Mouse (Mus musculus) spleen, postnatal 36 days (tissue): ENCODE results near the gene Mlxip.

Experiments
- DNase-seq, 2 experiments: peaks; one replicate each; pipeline ENCODE4 v3.0.0; 2022; ENCODE audit warnings: low spot score in 2 of 2, mixed read lengths in 1 of 2

The Mlxip gene

DNA sequence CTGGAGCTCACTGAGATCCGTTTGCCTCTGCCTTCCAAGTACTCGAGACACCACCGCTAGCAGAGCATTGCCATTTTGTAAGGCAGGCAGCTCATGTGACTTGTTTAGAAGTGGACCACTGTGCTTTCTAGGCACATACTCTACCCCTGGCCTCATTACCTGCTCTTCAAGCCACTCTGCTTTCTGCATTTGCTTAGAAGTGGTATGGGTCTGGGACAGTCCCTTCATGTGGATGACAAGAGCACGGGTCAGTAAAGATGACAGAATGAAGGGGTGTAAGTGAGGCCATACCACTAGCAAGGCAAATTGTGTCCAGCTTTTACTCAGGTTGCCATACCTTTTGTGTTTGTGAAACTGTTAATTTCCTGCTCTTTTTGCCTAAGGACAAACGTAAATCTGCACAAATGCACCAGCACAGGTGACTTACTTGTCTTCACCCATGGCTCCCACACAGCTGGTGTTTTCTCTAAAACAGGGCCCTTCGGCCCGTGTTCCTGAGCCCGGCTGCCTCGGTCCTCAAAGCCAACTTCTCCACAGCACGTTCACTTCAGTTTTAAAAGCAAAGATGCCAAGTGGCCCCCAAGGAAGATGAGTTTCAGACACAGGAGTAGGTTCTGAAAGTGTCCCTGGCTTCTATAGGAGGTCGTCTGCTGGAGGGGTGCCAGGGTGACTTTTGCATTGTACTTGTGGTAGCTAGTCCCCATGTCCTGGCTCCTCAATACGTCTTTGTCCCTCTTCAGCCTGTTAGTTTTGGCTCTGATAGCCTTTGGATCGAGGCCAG, 37.1 kb downstream of the Mlxip start:
- DNase-seq: no peak

DNA sequence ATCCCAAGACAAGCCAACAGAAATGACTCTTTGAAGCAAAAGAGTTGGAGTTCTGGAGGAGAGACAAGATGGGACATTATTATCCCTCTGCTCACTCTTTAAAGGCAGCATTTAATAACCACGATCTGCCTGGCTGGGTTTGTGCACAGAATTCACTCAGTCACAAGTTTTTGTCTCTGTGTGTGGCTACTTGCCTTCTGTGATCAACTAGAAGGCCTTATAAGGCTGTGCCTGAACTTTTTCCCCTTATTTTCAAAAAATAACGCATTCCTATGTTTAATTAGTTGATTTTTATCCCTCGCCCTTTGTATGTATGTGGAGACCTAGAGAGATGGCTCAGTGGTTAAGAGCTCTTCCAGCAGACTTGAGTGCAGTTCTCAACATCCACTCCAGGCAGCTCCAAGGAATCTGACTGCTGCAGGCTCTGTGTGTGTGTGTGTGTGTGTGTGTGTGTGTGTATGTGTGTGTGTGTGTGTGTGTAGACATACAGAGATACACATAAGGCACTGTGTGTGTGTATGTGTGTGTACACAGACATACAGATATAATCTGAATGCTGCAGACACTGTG, 37.8 kb downstream of the Mlxip start:
- DNase-seq: no peak

DNA sequence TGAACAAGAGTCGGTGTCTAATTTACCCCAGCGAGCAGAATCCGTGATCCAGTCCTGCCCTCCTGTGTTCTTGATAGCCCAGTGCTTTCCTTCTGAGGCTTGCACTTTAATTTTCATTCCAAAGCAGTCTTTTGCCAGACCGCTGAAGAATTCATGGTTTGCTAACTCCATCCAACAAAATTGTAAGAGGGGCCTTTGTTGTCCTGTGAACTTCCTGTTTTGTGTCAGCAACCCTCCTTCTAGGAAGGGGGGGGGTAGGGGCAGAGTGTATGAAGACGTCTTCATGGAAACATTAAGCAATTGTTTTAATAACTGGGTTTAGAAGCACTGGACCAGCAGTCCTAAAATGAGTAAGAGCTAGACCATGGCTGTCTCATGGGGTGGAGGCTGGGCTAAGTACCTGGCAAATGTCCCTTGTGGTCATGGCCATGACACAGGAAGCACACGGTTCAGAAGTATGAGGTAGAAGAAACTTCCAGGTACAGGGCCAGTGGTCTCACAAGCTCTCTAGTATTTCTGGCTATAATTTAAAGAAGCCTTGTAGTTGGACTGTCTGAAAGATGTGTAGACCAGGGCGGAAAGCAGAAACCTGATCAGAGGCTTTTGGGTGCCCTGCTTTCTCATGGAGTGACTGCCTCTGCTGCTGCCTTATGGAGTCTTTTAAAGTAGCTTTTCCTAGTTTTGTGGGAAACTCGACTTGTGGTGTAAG, 41.6 kb downstream of the Mlxip start:
- DNase-seq: no peak

DNA sequence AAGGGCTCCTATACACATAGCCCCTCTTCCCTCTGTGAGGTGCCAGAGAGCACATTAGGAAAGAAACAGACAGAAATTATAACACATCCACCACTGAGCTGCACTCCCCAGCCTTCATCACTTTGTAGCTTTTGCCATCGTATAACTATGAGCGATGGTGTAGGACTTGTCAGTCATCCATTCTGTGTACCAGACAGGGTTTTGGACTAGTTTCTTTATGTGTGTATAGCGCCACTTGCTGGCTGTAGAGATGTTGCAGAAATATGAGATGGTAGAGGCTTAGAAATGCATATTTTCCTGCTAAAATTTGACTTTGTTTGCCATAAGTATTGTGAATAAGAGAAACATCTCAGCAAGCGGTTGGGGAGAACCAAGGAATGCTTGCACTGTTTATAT, 42.2 kb downstream of the Mlxip start:
- peak; percentile 57 to 59 for DNase-seq

DNA sequence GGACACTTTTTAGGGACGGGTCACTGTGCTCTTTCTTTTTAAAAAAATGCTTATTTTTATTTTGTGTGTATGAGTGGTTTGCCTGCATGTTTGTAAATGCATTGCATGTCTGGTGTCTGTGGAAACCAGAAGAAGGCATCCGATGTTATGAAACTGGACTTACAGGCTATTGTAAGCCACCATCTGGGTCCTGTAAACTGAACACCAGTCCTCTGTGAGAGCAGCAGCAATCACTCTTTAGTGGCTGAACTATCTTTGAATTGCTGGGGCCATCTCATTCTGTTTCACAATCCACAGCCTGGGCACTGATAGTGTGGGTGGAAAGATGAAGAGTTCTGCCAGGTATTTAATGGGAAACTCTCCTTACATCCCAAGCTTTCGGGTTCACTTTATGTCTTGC, 43.8 kb downstream of the Mlxip start:
- no peak for DNase-seq

DNA sequence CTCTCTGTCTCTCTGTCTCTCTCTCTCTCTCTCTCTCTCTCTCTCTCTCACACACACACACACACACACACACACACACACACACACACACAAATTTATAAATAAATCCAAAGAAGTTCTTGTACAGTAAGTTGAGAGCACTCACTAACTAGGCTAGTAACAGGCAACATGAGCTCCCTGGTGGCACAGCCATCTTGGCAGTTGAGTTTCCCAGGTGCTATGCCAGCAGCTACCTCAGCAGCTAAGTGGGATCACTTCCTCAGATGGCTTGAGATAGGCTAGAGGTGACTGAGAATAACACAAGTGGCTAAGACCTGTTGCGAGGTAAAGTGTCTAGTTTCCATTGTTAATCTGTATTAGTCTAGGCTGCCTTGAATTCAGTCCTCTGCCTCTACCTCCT, 44.7 kb downstream of the Mlxip start:
- no peak for DNase-seq

DNA sequence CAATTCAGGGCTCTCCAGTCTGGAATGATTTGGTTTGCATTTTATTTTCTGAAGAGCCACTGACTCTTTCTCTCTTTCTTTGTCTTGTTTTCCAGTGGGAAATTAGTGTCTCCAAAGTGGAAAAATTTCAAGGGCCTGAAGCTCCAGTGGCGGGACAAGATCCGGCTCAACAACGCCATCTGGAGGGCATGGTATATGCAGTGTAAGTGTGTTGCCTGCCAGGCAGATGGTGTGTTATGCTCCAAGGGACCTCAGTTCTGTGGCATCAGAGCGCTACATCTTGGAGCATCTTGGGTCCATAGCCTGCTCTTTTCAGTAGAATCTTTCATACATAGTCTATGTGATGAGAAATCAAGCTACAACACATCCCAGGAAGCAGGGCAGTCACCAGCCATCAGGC, 45.3 kb downstream of the Mlxip start:
- no peak for DNase-seq

DNA sequence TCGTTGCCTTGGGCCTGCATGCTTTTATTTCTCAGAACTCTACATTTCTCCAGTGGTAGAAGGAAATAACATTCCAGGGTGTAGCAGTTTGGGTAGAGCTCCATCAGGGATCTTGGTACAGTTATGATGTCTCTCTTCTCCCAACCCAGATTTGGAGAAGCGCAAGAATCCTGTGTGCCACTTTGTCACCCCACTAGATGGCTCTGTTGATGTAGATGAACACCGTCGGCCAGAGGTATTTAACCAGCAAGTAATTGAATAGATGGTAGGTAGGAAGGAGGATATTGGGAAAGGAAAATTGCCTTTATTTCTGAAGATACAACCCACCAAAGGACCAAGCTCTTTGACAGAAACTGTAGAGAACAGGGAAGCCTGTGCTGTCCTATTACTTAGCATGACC, 46.1 kb downstream of the Mlxip start:
- no peak for DNase-seq

DNA sequence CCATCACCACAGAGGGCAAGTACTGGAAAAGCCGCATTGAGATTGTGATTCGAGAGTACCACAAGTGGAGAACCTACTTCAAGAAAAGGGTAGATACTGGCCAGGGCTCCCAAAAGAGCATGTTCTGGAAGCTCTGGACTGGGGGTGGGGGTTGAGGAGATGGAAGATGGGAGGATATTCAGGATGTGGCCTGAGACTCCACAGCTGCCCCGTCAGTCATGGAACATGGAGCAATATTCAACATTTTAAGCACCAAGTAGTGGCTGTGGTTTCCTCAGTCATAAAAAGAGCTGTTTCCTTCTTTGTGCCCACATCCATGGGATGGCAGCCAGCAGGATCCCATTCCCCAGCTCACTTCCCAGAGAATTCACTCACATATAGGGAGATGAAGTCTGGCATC, 47.7 kb downstream of the Mlxip start:
- no peak for DNase-seq

DNA sequence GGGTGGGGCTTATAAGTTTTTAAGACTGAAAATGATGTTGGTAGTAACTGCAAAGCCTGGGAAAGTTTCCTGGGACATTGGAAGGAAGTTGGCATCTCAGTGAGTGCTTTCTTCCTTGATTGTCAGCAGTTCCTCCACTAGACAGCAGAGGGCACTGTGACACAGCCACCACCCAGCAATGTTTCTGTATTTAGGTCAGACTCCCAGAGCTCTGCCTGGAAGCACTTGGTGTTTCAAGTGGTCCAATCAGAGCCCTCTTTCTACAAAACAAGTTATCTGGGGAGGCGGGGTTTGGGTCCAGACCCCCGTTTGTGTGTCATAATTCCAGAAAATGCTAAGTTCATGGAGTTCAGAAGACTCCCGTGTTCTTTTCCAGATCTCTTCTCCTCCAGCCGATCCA, 49.5 kb downstream of the Mlxip start:
- DNase-seq: peak; percentile 36 to 41

DNA sequence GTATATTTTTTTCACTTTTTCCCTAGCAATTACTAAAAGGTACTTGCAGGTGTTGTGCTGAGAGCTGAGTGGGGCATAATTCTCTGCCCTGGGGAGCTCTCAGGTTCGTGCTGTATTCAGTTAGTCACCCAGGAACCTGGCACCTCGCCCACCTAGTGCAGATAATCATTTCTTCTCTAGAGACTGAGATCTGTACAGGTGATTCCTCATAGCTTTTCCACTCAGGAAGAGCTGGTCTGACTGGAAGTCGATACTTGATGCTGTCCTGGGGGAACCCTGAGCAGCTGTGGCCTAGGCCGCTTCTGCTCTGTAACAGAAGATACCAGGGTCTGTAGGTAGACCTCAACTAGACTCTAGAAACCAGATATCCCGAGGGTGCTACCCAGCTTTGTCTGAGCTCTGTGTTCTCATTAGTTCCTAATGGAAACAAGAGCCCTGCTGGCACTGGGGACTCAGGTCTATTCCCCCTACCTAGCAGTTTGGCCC, 50.3 kb downstream of the Mlxip start:
- no peak for DNase-seq

DNA sequence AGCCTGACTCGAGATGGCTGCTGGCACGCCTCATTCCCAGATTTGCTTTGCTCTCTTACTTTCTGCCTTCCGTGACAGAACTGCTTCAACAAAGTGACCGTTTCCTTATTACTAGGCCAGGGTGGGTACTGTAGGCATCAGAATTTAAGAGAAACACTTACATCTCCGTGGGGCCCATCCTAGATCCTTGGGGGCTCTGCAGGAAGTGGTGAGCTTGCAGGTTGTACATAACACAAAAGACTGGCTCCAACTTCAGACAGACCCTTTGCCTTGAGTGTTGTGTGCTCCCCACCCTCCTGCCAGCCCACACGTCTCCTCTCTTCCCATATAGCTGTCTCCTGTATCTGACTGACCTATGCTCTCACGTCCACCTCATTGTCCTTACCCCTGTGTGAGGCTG, 57.3 kb downstream of the Mlxip start:
- no peak for DNase-seq

DNA sequence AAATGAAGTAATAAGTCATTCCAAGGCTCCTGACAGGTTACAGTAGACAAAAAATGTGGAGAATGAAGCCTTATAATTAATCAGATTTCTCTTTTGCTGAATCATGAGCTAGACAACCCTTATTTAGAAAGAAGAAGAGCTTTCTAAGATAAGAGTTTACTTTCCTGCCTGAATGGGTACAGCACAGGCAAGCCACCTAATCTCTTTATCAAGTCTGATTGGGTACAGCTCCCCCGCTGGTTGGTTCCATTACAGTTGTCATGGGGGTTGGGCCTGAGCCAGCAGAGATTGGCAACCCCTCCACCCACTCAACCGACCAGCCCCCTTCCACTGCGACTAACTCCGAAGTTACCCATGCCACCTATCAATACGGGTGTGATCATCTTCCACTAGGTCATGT, 66.8 kb downstream of the Mlxip start:
- DNase-seq: no peak

DNA sequence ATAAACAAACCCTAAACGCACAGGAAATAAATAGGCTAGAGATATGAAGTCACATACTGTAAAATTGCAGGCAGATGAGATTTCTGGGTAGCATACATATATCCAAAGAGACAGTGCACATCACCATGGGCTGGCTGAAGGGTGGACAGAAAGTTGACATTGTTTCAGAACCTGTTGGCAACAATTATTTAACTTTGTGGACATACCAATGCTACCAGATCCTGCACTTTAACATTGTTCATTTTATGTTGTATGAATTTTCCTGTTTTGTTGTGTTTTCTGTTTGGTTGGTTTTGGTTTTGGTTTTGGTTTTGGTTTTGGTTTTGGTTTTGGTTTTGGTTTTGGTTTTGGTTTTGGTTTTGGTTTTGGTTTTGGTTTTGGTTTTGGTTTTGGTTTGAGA, 70.0 kb downstream of the Mlxip start:
- DNase-seq: no peak

DNA sequence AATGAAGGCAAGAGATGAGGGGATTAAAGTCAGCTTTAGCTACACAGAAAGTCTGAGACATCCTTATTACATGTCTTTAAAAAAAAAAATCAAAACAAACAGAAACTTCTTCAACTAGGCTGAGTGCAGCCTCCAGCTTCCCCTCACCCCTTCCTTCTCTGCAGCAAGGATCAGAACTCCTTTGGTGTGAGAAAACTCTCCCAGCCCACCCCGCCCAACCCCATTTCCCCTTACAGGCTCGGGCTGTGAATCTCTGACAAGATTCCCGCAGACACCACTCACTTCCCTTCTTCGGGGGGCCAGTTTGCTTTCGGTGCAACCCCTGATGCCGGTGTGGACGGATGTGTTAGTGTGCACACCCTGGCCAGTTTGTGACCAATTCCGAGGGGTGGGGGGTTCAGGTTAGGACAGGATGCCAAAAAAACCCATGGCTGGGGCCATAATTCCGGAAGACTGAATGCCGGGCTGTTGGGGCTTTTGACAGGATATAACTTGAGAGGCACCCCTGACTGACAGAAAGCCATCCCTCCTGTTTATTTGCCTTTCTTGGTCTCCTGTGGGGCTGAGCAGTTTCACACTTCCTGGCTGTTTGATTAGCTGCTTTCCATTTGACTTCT, 76.3 kb downstream of the Mlxip start:
- DNase-seq: peak in 1 of 2 experiments; percentile 11

DNA sequence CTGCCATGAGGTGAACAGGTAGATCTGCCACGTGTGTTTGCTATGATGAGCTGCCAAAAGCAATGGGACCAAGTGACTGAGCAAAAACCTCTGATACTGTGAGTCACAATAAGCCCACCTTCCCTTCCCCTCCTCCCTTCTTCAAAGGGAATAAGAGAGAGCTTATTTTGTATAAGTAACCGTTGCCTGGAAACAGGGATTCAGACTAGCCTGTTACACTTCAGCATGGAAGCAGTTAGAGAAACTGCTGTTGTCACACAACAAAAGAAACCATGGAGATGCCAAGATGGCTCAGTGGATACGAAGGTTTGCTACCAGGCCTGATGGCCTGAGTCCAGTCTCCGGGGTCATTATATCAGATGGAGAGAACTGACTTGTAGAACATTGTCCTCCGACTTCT, 79.2 kb downstream of the Mlxip start:
- no peak for DNase-seq

DNA sequence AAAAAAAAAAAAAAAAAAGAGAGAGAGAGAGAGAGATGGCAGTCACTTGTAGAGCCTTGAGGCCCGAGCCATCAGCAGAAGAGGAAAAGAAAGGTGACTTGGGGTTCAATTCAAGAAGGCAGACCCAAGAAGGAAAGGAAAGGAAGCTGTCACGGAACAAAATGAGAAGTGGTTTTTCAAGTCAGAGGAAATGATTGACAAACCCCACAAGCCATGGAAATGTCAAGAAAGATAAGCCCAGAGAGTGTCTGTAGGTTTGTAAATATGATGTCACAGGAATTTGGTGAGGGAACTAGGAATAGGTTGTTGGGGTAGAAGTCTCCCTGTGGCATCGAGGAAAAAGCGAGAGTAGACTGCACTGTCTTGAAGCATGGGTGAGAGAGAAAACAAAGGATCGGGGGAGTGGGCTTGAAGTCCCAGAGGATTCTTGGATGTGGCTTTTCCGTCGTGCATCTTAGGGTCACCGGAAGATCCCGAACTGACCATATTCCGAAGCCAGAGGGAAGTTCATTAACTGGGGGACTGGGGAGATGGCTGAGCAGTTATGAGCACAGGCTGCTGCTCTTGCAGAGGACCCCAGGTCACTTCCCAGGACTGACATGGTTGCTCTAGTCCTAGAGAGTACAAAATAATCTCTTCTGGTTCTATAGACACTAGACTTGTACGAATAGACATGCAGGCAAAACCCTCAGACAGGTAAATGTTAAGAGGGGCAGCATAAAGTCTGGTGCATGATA, 93.2 kb downstream of the Mlxip start:
- DNase-seq: no peak

DNA sequence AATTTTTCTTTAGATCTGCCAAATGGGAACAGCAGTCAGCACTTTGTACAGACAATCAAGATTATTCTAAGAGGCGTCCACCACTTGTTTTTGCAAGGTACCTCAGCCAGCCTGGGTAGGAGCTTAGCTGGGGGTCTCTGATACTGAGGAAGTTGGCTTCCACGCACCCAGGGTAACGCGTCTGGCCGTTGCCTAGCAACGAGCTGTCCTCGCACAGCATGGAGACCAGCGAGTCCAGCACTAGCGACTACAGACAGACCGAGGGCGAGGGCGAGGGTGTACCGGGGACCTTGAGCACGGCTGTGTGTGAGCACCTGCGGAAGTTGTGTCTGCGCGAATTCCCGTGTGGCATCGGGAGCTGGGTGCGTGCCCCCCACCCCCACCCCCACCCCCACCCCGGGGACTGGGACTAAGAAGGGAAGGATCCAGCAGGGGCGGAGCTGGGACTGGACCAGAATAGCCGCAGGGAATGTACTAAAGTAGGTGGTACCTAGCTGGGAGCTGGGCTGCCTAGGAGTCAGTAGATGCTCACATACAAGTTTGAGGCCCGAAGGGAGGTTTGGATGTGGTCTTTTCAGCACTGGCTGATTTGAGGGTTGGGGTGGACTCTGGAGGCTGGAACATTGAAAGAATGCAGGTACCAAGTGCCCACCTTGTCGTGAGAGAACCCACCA, 94.7 kb downstream of the Mlxip start, which contains the start of the genes Lrrc43 and Il31:
Lrrc43 (plus strand) TSS at position 194 of the 674 bp plus-strand sequence.
Il31 (minus strand) TSS at position 378 of the 674 bp plus-strand sequence.
- no peak for DNase-seq

DNA sequence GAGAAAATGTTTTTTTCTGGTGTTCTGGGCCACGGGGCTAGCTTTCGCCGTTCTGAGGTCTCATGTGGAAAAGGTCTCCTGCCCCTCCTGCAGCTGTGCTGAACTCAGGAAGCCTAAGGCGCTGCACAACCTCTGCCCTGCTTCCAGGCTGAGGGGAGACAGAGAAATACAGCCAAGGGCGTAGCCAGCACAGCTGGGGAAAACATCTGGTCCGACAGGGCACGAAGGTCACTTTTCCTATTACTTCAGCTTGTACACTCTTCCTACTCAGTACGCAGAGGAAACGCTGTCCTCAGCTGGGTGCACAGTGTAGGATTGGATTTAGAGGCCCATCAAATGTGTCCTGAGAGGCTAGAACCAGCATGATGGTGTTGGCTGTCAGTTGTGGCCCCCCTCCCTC, 95.3 kb downstream of the Mlxip start:
- no peak for DNase-seq

DNA sequence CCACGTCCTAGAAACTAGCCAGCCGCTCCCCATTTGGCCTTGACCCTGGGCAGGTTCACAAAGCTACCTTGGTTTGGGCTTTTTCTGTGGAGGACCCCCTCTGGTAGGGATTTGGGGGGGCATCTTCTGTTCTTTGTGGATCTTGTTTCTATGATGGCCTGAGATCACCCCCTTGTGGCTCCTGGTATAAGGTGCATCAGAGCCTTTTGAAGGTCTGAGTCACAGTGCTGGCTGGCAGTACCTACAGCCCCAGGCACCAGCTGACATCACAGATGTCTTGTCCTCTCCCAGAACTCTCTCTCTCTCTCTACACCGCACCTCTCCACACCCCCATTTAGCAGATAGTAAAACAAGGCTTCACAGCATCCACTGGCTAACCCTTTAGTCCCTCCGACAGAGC, 105.1 kb downstream of the Mlxip start:
- DNase-seq: peak; percentile 18 to 21

DNA sequence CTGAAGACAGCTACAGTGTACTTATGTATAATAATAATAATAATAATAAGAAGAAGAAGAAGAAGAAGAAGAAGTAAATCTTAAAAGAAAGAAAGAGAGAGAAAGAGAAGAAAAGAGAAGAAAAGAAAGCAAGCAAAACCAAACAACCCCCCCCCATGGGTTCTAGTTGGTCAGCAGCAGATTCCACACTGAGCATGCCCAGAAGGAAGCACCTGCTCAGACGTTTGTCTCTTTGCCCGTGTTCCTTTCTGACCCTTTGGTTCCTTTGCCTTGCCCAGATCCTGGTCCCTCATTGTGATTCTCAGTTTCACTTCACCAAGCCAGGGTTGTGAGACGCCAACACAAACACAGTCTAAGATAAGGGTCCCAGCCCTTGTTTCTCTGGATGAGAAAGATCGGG, 107.4 kb downstream of the Mlxip start:
- DNase-seq: no peak
